Mouse (Mus musculus): ENCODE results near the gene Socs5. TPM values are rescaled to one million over a fixed set of nuclear protein-coding genes. Genes with fewer than 3 reads are reported as not detected.

Gene Socs5
- polyA plus RNA-seq, 1 experiment = 6.4 TPM

DNA sequence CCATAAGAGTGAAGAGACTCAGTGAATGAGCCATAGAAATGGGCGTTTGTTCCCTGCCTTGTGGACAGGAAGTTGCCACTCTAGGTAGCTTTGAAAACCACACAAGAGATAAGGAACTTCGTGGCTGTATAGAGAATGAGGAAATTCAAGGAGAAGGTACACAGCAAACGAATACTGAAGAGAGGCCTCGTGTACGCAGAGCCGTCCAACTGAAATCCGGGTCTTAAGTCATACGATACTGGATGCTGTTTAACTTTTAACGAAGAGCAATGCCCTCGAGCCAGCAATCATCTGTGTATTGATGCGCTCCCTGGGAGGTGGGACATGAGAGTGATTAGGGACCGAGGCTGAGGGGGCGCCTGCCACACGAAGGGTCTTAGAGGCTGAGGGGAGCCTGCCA lies 35.7 kb downstream of the Socs5 start:
- no peaks in the 10 kb centered on the region for H3K36me3 ChIP-seq (ENCODE audit: control insufficient read depth, insufficient read depth, low read length)
- no peak overlapping the region for H3K4me3 ChIP-seq (ENCODE audit: control insufficient read depth, low read depth, low read length)
- no peak for TF ChIP-seq POLR2A (IDR thresholded peaks at IDR 0.05; ENCODE audit: control insufficient read depth, low read depth, low read length)
- no peak for TF ChIP-seq CTCF (IDR thresholded peaks at IDR 0.05; ENCODE audit: control insufficient read depth, insufficient read depth, insufficient replicate concordance, low read depth, low read length)
- no peaks in the 10 kb centered on the region for H3K27me3 ChIP-seq (ENCODE audit: control insufficient read depth, insufficient read depth, low read length)
- peaks cover 6% of the 10 kb centered on the region for H3K4me1 ChIP-seq (ENCODE audit: control insufficient read depth, insufficient read depth, low read length)
- H3K27ac ChIP-seq (ENCODE audit: control insufficient read depth, insufficient read depth, low read depth, low read length) = no peak overlapping the region

- Histone ChIP-seq H3K4me1 (ENCODE audit: control insufficient read depth, insufficient read depth, low read length) (peaks cover 5% of the 10 kb centered on the region), H3K36me3 (ENCODE audit: control insufficient read depth, insufficient read depth, low read length) (no peaks in the 10 kb centered on the region), H3K4me3 (ENCODE audit: control insufficient read depth, low read depth, low read length) (no peak overlapping the region), H3K27me3 (ENCODE audit: control insufficient read depth, insufficient read depth, low read length) (no peaks in the 10 kb centered on the region), H3K27ac (ENCODE audit: control insufficient read depth, insufficient read depth, low read depth, low read length) (no peak overlapping the region)
- TF ChIP-seq POLR2A (IDR thresholded peaks at IDR 0.05; ENCODE audit: control insufficient read depth, low read depth, low read length) (no peak), CTCF (IDR thresholded peaks at IDR 0.05; ENCODE audit: control insufficient read depth, insufficient read depth, insufficient replicate concordance, low read depth, low read length) (no peak)
Observed at GRCm38 (mm10) chr17:87146415-87147021, 39.0 kb downstream of the Socs5 start.

DNA sequence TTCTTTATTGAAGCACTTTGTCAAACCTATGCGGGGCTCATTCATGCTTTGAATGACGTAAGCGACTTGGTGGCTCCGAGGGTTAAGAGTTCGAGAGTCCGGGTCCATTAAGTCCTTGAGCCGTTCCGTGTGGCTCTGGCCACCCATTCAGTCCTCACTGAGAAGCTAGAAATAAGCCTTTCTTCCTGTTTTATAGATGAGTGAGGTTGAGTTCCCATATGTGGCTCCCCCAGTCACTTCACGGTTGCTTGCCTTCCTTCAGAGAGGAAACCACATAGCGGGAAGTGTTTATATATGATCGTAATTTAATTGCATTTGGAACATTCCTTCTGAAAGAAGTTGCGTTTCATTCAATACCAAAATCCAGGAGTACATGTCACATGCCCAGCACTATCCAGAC lies 42.3 kb downstream of the Socs5 start:
- TF ChIP-seq CTCF (IDR thresholded peaks at IDR 0.05; ENCODE audit: control insufficient read depth, insufficient read depth, insufficient replicate concordance, low read depth, low read length) (no peak), POLR2A (IDR thresholded peaks at IDR 0.05; ENCODE audit: control insufficient read depth, low read depth, low read length) (no peak)
- Histone ChIP-seq H3K4me1 (ENCODE audit: control insufficient read depth, insufficient read depth, low read length) (no peaks in the 10 kb centered on the region), H3K27me3 (ENCODE audit: control insufficient read depth, insufficient read depth, low read length) (no peaks in the 10 kb centered on the region), H3K36me3 (ENCODE audit: control insufficient read depth, insufficient read depth, low read length) (no peaks in the 10 kb centered on the region), H3K27ac (ENCODE audit: control insufficient read depth, insufficient read depth, low read depth, low read length) (no peak overlapping the region), H3K4me3 (ENCODE audit: control insufficient read depth, low read depth, low read length) (no peak overlapping the region)

- Histone ChIP-seq H3K27ac (ENCODE audit: control insufficient read depth, insufficient read depth, low read depth, low read length) (no peak overlapping the region), H3K27me3 (ENCODE audit: control insufficient read depth, insufficient read depth, low read length) (no peaks in the 10 kb centered on the region), H3K4me1 (ENCODE audit: control insufficient read depth, insufficient read depth, low read length) (peaks cover 4% of the 10 kb centered on the region), H3K36me3 (ENCODE audit: control insufficient read depth, insufficient read depth, low read length) (no peaks in the 10 kb centered on the region), H3K4me3 (ENCODE audit: control insufficient read depth, low read depth, low read length) (no peak overlapping the region)
- TF ChIP-seq CTCF (IDR thresholded peaks at IDR 0.05; ENCODE audit: control insufficient read depth, insufficient read depth, insufficient replicate concordance, low read depth, low read length) = no peak
- no peak for TF ChIP-seq POLR2A (IDR thresholded peaks at IDR 0.05; ENCODE audit: control insufficient read depth, low read depth, low read length)
Observed at GRCm38 (mm10) chr17:87152984-87153383, 45.5 kb downstream of the Socs5 start.

GRCm38 (mm10) chr17:87155664-87156063 lies 48.2 kb downstream of the Socs5 start:
- Histone ChIP-seq H3K27me3 (ENCODE audit: control insufficient read depth, insufficient read depth, low read length) (no peaks in the 10 kb centered on the region), H3K27ac (ENCODE audit: control insufficient read depth, insufficient read depth, low read depth, low read length) (no peak overlapping the region), H3K4me3 (ENCODE audit: control insufficient read depth, low read depth, low read length) (no peak overlapping the region), H3K36me3 (ENCODE audit: control insufficient read depth, insufficient read depth, low read length) (no peaks in the 10 kb centered on the region), H3K4me1 (ENCODE audit: control insufficient read depth, insufficient read depth, low read length) (peaks cover 5% of the 10 kb centered on the region)
- TF ChIP-seq POLR2A (IDR thresholded peaks at IDR 0.05; ENCODE audit: control insufficient read depth, low read depth, low read length) = no peak
- TF ChIP-seq CTCF (IDR thresholded peaks at IDR 0.05; ENCODE audit: control insufficient read depth, insufficient read depth, insufficient replicate concordance, low read depth, low read length) = no peak

GRCm38 (mm10) chr17:87157739-87158138 lies 50.3 kb downstream of the Socs5 start:
- no peak overlapping the region for H3K27ac ChIP-seq (ENCODE audit: control insufficient read depth, insufficient read depth, low read depth, low read length)
- peaks cover 5% of the 10 kb centered on the region for H3K4me1 ChIP-seq (ENCODE audit: control insufficient read depth, insufficient read depth, low read length)
- H3K27me3 ChIP-seq (ENCODE audit: control insufficient read depth, insufficient read depth, low read length) = no peaks in the 10 kb centered on the region
- H3K4me3 ChIP-seq (ENCODE audit: control insufficient read depth, low read depth, low read length) = peak overlapping the region; percentile 30
- TF ChIP-seq CTCF (IDR thresholded peaks at IDR 0.05; ENCODE audit: control insufficient read depth, insufficient read depth, insufficient replicate concordance, low read depth, low read length) (no peak), POLR2A (IDR thresholded peaks at IDR 0.05; ENCODE audit: control insufficient read depth, low read depth, low read length) (0 out of 2 replicates have a peak, but pooled peaks have one; percentile 14)
- no peaks in the 10 kb centered on the region for H3K36me3 ChIP-seq (ENCODE audit: control insufficient read depth, insufficient read depth, low read length)

- TF ChIP-seq CTCF (IDR thresholded peaks at IDR 0.05; ENCODE audit: control insufficient read depth, insufficient read depth, insufficient replicate concordance, low read depth, low read length) = no peak
- no peak for TF ChIP-seq POLR2A (IDR thresholded peaks at IDR 0.05; ENCODE audit: control insufficient read depth, low read depth, low read length)
- no peak overlapping the region for H3K27ac ChIP-seq (ENCODE audit: control insufficient read depth, insufficient read depth, low read depth, low read length)
Observed at GRCm38 (mm10) chr17:87158597-87158996, 51.1 kb downstream of the Socs5 start.

More at GRCm38 (mm10) chr17:87158597-87158996, 51.1 kb downstream of the Socs5 start:
- Histone ChIP-seq H3K27me3 (ENCODE audit: control insufficient read depth, insufficient read depth, low read length) (no peaks in the 10 kb centered on the region), H3K4me1 (ENCODE audit: control insufficient read depth, insufficient read depth, low read length) (peaks cover 5% of the 10 kb centered on the region), H3K36me3 (ENCODE audit: control insufficient read depth, insufficient read depth, low read length) (no peaks in the 10 kb centered on the region), H3K4me3 (ENCODE audit: control insufficient read depth, low read depth, low read length) (no peak overlapping the region)

Data from testis, adult 2 months (tissue).